Mouse (Mus musculus): Measurements from ENCODE around the gene Cbl. TPM values are rescaled to one million over a fixed set of nuclear protein-coding genes. Genes with fewer than 3 reads are reported as not detected.

Gene Cbl
- 10 to 100 TPM; 34.0 to 44.8 TPM for polyA plus RNA-seq (2017; shearing (Covaris generic))

GRCm38 (mm10) chr9:44233802-44234478, at the start of gene Cbl:
Gene Cbl (minus strand): TSS chr9:44234049.

DNA sequence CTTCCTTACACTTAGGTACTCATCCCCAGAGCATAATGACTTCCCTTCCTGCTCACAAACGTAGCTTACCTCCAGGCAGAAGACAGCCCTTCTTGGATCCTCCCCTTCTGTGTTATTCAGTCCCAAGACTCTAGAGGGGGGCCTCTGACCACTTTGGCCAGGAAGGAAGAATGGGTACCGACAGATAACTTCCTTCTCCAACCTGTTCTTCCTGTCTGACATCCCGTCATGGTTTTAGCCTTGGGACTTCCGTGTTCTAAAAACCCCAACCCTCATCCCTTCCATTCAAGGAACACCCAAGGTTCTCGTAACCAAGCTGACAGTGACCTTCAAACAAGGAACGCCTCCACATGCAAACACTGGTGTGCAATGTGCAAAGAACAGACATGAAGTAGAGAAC, 34.6 kb upstream of the Cbl start, which contains the start of gene Nlrx1:
TSS of gene Nlrx1 (minus strand) at position 168 of the 400 bp plus-strand sequence.

DNA sequence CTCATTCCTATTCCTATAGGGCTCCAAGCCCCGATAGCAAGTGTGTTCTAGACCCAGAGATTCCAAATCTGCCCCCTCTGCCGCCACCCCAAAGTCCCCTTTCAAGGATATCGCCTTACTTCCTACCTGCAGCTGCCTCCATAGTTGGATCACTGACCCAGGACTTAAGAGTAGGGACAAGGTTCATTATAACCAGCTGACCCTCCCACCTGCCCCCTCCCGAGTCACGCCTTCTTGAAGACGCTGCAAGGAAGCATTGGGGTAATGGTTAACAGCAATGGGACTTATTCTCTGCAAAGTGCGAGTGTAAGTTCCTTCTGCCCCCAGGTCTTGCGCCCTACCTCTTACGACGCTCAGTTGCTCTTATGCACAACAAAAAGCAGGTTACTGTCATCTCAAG, 17.5 kb upstream of the Cbl start, which contains the start of gene Pdzd3:
TSS of gene Pdzd3 (minus strand) at position 158 of the 400 bp plus-strand sequence.

DNA sequence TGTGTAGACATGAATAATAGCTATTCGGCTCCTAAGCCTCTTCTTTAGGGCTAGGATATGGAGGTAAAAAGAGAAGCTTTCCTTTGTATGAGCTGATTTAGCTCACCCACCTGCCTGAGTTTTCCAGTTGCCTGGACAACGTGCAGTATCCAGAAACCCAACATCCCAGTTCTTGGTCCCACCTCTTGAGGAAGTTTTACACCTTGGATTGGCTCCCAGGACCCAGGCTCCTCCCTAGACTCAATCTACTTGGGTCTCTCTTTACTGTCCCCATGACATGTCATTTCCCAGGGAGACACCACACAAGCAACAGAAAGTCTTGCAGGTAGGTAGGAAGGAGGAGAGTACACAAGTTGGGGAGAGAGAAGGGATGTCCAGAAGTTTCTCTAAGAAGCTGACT, 6.5 kb upstream of the Cbl start, which contains the start of gene Ccdc153:
TSS of gene Ccdc153 (plus strand) at position 278 of the 400 bp plus-strand sequence.

DNA sequence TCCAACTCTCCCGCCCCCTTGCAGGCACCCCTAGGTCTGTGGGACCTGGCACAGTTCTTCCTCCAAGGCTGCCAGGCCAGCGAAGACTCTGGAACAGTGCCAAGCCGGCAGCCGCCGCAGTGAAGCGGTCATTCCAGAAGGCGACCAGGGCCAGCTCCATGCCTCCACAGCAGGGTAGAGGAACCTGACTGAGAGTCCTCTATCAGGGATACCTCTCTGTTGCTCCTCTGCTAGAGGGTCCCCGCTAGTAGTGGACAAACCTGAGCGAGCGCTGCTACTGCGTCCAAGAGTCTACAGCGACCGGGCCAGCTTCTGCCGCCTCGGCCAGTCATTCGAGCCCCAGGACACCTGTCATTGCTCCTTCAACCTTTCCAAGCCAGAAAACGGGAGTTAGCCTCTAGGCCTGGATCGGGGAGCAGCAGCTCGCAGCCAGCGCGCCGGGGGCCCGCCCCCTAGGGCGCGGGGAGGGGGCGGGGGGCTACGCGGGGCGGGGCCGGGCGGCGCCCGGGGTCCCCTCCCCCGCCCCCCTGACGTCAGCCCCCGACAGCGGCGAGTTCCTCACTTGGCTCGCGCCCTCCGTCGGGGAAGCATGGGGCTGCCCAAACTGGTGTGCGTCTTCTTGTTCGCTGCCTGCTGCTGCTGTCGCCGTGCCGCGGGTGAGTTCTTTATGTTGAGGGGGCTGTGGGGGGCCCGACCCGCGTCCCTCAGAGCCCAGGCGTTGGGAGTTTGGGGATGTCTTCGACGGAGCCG, 99.6 kb downstream of the Cbl start, which contains the start of gene Mcam:
TSS of gene Mcam (plus strand) at position 369 of the 750 bp plus-strand sequence.

DNA sequence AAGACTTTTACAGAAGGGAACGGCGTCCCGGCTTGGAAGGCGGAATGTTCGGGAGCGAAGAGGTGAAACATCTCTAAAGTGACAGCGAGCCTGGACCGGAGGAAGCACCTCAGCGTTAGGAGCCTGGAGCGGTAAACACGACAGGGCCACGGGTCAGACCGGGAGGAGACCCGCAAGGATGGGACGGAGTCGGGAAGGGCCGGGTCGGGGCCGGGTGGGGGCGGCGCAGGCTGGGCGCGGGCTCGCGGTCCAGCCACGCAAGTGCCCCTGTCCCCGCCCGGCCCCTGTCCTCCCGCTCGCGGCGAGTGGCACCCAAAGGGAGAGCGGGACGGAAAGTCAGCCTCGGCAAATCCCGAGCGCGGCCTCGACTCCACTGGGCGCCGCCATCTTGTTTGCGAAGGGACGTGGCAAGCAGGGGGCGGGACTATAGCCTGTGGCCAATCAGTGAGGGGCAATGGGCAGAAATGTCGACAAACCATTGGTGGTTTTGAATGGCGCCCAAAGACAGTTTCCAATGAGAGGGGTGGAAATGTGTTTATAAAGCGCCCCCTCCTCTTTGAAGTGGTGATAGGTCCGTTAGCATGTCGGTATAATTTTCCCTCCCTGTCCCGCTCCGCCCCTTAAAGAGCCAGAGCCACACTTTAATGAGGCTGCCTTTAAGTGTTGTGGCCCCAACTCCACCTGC, 120.6 kb downstream of the Cbl start, which contains the start of the genes Gm49380 and Rnf26:
TSS of gene Gm49380 (minus strand) at position 396 of the 685 bp plus-strand sequence.
TSS of gene Rnf26 (minus strand) at position 413 of the 685 bp plus-strand sequence.

GRCm38 (mm10) chr9:44107110-44107509, 126.7 kb downstream of the Cbl start, which contains the start of gene C1qtnf5:
Gene C1qtnf5 (plus strand): TSS chr9:44107245.

DNA sequence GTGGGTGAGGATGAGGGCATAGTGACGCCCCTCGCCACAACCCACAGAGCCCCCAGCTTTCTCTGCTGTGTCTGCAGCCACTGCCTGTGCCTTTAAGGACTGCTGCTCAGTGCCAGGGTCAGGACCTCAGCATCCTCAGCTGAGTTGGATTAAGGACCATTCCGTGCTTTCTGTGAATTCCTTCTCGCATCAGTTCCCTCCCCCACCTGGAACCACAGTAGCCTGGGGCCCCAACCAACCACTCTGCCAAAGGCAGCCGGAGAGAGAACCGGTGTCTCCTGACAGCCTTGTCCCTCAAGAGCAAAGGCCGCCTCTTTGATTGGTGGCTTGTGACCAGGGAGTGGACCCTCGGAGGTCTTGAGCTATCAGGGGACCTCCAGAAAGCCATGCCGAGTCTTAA, 132.4 kb downstream of the Cbl start, which contains the start of gene Mfrp:
TSS of gene Mfrp (plus strand) at position 240 of the 400 bp plus-strand sequence.

Other genes with a start within 250 kb of the Cbl start
- gene Thy1, start 190.7 kb downstream of the Cbl start, polyA plus RNA-seq (2017; shearing (Covaris generic)), result 100 to 1,000 TPM; 123 to 131 TPM
- gene Usp2, start 167.0 kb downstream of the Cbl start, polyA plus RNA-seq (2017; shearing (Covaris generic)), result 1 to 10 TPM; 1.2 to 5.7 TPM
- gene Mfrp, start 132.3 kb downstream of the Cbl start, polyA plus RNA-seq (2017; shearing (Covaris generic)), result not detected
- not detected for gene C1qtnf5, start 126.8 kb downstream of the Cbl start, polyA plus RNA-seq (2017; shearing (Covaris generic))
- gene Gm49380, start 120.5 kb downstream of the Cbl start, polyA plus RNA-seq (2017; shearing (Covaris generic)), result not detected
- gene Rnf26, start 120.5 kb downstream of the Cbl start, polyA plus RNA-seq (2017; shearing (Covaris generic)), result 10 to 100 TPM; 26.3 to 30.5 TPM
- gene Mcam, start 99.6 kb downstream of the Cbl start, polyA plus RNA-seq (2017; shearing (Covaris generic)), result under 1 TPM; 0.25 to 0.42 TPM
- gene Ccdc153, start 6.6 kb upstream of the Cbl start, polyA plus RNA-seq (2017; shearing (Covaris generic)), result not detected
- gene Pdzd3, start 17.4 kb upstream of the Cbl start, polyA plus RNA-seq (2017; shearing (Covaris generic)), result under 1 TPM in 1 of 2 experiments, not detected in 1; 0.29 TPM
- gene Nlrx1, start 34.5 kb upstream of the Cbl start, polyA plus RNA-seq (2017; shearing (Covaris generic)), result 10 to 100 TPM in 1 of 2 experiments, 1 to 10 TPM in 1; 4.7 to 19.8 TPM
- under 1 TPM; 0.23 to 0.47 TPM for gene Abcg4, start 54.6 kb upstream of the Cbl start, polyA plus RNA-seq (2017; shearing (Covaris generic))
- 10 to 100 TPM; 19.1 to 24.3 TPM for gene Hinfp, start 71.6 kb upstream of the Cbl start, polyA plus RNA-seq (2017; shearing (Covaris generic))
- 10 to 100 TPM; 11.9 to 17.2 TPM for gene C2cd2l, start 86.2 kb upstream of the Cbl start, polyA plus RNA-seq (2017; shearing (Covaris generic))
- gene Dpagt1, start 92.0 kb upstream of the Cbl start, polyA plus RNA-seq (2017; shearing (Covaris generic)), result 10 to 100 TPM; 21.2 to 25.6 TPM
- 10 to 100 TPM; 91.6 to 95.0 TPM for gene H2afx, start 100.6 kb upstream of the Cbl start, polyA plus RNA-seq (2017; shearing (Covaris generic))
- gene Hmbs, start 110.2 kb upstream of the Cbl start, polyA plus RNA-seq (2017; shearing (Covaris generic)), result 10 to 100 TPM; 49.9 to 72.7 TPM
- gene Vps11, start 127.6 kb upstream of the Cbl start, polyA plus RNA-seq (2017; shearing (Covaris generic)), result 10 to 100 TPM; 42.5 to 45.4 TPM
- gene Hyou1, start 145.4 kb upstream of the Cbl start, polyA plus RNA-seq (2017; shearing (Covaris generic)), result 10 to 100 TPM in 1 of 2 experiments, 1 to 10 TPM in 1; 8.6 to 14.9 TPM
- 10 to 100 TPM; 29.2 to 31.4 TPM for gene Slc37a4, start 162.8 kb upstream of the Cbl start, polyA plus RNA-seq (2017; shearing (Covaris generic))
- gene Rps25, start 173.1 kb upstream of the Cbl start, polyA plus RNA-seq (2017; shearing (Covaris generic)), result 1,000 to 10,000 TPM; 1,382 to 2,409 TPM
- gene Trappc4, start 173.6 kb upstream of the Cbl start, polyA plus RNA-seq (2017; shearing (Covaris generic)), result 100 to 1,000 TPM; 118 to 138 TPM
- 10 to 100 TPM; 53.3 to 67.6 TPM for gene Ccdc84, start 184.5 kb upstream of the Cbl start, polyA plus RNA-seq (2017; shearing (Covaris generic))
- under 1 TPM; 0.19 to 0.75 TPM for gene Foxr1, start 207.1 kb upstream of the Cbl start, polyA plus RNA-seq (2017; shearing (Covaris generic))
- gene Upk2, start 220.9 kb upstream of the Cbl start, polyA plus RNA-seq (2017; shearing (Covaris generic)), result not detected
- 10 to 100 TPM; 14.8 to 24.6 TPM for gene Bcl9l, start 248.8 kb upstream of the Cbl start, polyA plus RNA-seq (2017; shearing (Covaris generic))